Mouse (Mus musculus) kidney, embryonic 15.5 days (tissue): ENCODE data around the gene Pcgf1. TPM values are rescaled to one million over a fixed set of nuclear protein-coding genes. Genes with fewer than 3 reads are reported as not detected.

Experiments used
- ATAC-seq: fragments of 200-750 bp; cut with Nextera tagmentation; replicated peaks from 2 replicates; pipeline ENCODE4 v1.8.0; 2017; ENCODE audit warnings: moderate TSS enrichment; ENCODE audit not compliant: low FRiP score
- H3K27ac ChIP-seq: fragments of 300-500 bp; sonication (generic); 2 replicates; pipeline ENCODE4 v1.5.1; 2015; ENCODE audit warnings: mild to moderate bottlenecking, inconsistent platforms
- H3K27me3 ChIP-seq: fragments of 300-500 bp; sonication (generic); 2 replicates; pipeline ENCODE4 v1.6.1; 2015; ENCODE audit warnings: inconsistent platforms
- H3K36me3 ChIP-seq: fragments of 300-500 bp; sonication (generic); 2 replicates; pipeline ENCODE4 v1.6.1; 2015; ENCODE audit warnings: inconsistent platforms
- H3K4me1 ChIP-seq: fragments of 300-500 bp; sonication (generic); 2 replicates; pipeline ENCODE4 v1.6.1; 2015; ENCODE audit warnings: inconsistent platforms
- H3K4me2 ChIP-seq: fragments of 300-500 bp; sonication (generic); 2 replicates; pipeline ENCODE4 v1.6.1; 2015; ENCODE audit warnings: moderate library complexity, mild to moderate bottlenecking, inconsistent platforms
- H3K4me3 ChIP-seq: fragments of 300-500 bp; sonication (generic); replicated peaks from 2 replicates; pipeline ENCODE4 v1.5.1; 2015; ENCODE audit warnings: mild to moderate bottlenecking, inconsistent platforms
- H3K9ac ChIP-seq: fragments of 300-500 bp; sonication (generic); 2 replicates; pipeline ENCODE4 v1.6.1; 2015; ENCODE audit warnings: mild to moderate bottlenecking, inconsistent platforms
- H3K9me3 ChIP-seq: fragments of 300-500 bp; sonication (generic); replicated peaks from 2 replicates; pipeline ENCODE4 v1.6.1; 2016; ENCODE audit warnings: inconsistent platforms
- WGBS: fragments of 180-500 bp; shearing (Covaris S2); methylation state at CpG from one replicate; pipeline ENCODE4 v1.1.7; 2015; ENCODE audit warnings: mixed read lengths; 5-methylcytosine and 5-hydroxymethylcytosine counted together
- polyA plus RNA-seq: library from polyadenylated mRNA; unstranded; fragments of >200 nt; fragmentation: Nextera tagmentation; extraction: Ambion mirVana; gene quantifications from 2 replicates; pipeline ENCODE4 v1.2.1, GENCODE M21; 2015

Pcgf1 gene
- polyA plus RNA-seq, 1 experiment from 2014 or later: 37.8 TPM

DNA sequence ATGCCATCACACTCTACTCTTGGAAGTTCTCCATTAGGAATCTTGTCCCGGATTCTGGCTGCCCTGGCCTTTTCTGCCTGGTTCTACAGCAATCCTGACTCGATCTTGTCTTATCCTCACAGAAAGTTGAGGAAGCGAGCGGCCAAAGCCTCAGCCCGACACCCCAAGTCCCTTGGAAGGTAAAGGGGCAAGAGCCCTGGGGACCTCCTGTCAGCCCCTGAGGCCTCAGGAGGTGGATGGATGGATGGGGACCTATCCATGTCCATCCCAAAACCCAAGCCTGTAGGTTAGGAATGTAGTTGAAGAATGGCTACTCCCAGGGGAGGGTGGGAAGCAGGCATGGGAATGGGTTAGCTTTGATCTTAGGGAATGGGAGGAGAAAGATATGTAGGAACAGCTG, 33.7 kb upstream of the Pcgf1 start:
- Histone ChIP-seq H3K4me1 (no peaks in the 10 kb centered on the region), H3K4me2 (no peak overlapping the region), H3K4me3 (no peak overlapping the region), H3K27ac (no peak overlapping the region), H3K36me3 (no peaks in the 10 kb centered on the region), H3K27me3 (no peaks in the 10 kb centered on the region), H3K9me3 (no peaks in the 10 kb centered on the region), H3K9ac (no peak overlapping the region)
- no peak for ATAC-seq
- 91% methylated on average over 5 of the region's 5 CpGs for WGBS

DNA sequence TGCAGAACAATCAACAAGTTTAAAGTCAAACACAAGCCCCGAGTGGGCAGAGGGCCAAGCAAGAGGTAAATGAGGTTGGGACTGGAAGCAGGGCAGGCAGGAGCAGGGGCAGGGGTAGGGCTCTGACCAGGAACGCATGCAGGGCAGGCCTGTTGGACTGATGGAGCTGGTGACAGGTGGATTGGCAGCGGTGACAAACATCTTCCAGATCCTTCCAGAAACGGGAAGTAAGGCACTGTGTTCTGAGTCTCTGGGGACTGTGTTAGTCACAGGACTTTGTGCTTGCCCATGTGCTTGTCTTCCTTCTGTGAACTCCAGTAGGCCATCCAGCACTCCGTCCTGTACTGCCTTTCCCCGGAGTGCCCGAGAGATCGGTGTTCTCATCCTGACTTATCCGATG, 32.9 kb upstream of the Pcgf1 start:
- H3K9ac ChIP-seq: no peak overlapping the region
- H3K36me3 ChIP-seq: no peaks in the 10 kb centered on the region
- H3K27ac ChIP-seq: no peak overlapping the region
- H3K9me3 ChIP-seq: no peaks in the 10 kb centered on the region
- H3K4me3 ChIP-seq: no peak overlapping the region
- no peak overlapping the region for H3K4me2 ChIP-seq
- H3K27me3 ChIP-seq: no peaks in the 10 kb centered on the region
- ATAC-seq: no peak
- WGBS: 76% methylated on average over 9 of the region's 9 CpGs
- H3K4me1 ChIP-seq: no peaks in the 10 kb centered on the region

- 67% methylated on average over 10 of the region's 10 CpGs for WGBS
- Histone ChIP-seq H3K9me3 (no peaks in the 10 kb centered on the region), H3K9ac (no peak overlapping the region), H3K4me1 (peaks cover 15% of the 10 kb centered on the region), H3K36me3 (peaks cover 21% of the 10 kb centered on the region), H3K27ac (no peak overlapping the region), H3K4me2 (no peak overlapping the region), H3K27me3 (no peaks in the 10 kb centered on the region), H3K4me3 (no peak overlapping the region)
- ATAC-seq: no peak
Measured at GRCm38 (mm10) chr6:83049367-83049766, 28.3 kb upstream of the Pcgf1 start.

DNA sequence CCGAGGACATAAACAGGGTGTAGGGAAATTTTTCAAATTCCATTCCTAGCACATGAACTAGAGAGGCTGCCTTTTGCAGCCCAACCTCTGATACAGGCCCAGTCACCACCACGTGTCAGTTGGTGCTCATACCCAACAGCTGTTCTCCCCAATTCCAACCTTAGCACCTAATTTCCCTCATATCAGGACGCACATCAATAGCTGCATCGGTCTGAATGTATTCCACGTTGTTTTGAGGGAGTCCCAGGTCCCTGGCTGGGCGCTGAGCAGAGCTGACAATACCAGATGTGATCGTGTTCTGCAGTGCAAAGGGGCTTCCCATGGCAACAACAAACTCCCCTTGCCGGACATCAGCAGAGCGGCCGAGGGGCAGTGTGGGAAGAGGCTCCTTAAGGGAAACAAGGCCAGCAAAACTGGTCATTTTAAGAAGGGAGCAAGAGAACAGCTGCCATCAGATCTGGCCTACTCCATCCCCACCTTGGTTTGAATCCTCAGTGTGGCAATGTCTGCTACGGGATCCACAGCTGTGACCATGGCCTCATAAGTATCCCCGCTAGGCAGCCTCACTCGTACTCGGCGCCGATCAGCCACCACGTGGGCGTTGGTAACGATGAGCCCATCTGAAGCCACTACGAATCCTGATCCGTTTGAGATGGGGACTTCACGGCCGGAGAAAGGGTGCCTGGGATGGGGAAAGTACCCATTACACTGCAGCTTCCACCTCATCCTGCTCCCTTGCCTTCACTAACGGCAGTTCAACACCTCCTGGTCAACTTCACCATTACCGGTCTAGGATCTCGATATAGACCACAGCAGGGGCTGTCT, 24.3 kb upstream of the Pcgf1 start:
- H3K27me3 ChIP-seq: no peaks in the 10 kb centered on the region
- peak overlapping the region; percentile 92 for H3K27ac ChIP-seq
- peaks cover 28% of the 10 kb centered on the region for H3K4me1 ChIP-seq
- H3K4me3 ChIP-seq: peak overlapping the region; percentile 99
- 2% methylated on average over 26 of the region's 26 CpGs for WGBS
- peak; percentile 2; the same call in 1 of the 2 replicates for ATAC-seq
- H3K9ac ChIP-seq: peak overlapping the region; percentile 94
- H3K36me3 ChIP-seq: peaks cover 44% of the 10 kb centered on the region
- peak overlapping the region; percentile 93 for H3K4me2 ChIP-seq
- no peaks in the 10 kb centered on the region for H3K9me3 ChIP-seq

GRCm38 (mm10) chr6:83054074-83054851, 23.4 kb upstream of the Pcgf1 start, which contains the start of gene Aup1:
Aup1 (plus strand) TSS chr6:83054521.
- Histone ChIP-seq H3K9ac (peak within 1 kb of the TSS; percentile 94), H3K36me3 (peaks cover 44% of the 10 kb centered on the region), H3K9me3 (no peaks in the 10 kb centered on the region), H3K27ac (peak within 1 kb of the TSS; percentile 92), H3K4me3 (peak within 1 kb of the TSS; percentile 99), H3K27me3 (no peaks in the 10 kb centered on the region), H3K4me1 (peaks cover 28% of the 10 kb centered on the region), H3K4me2 (peak within 1 kb of the TSS; percentile 93)
- under 1% methylated on average over 59 of the region's 64 CpGs for WGBS
- ATAC-seq: peak; percentile 97

GRCm38 (mm10) chr6:83054871-83055431, 22.7 kb upstream of the Pcgf1 start, which contains the start of gene Htra2:
Htra2 (minus strand) TSS chr6:83055273.
- peaks cover 42% of the 10 kb centered on the region for H3K36me3 ChIP-seq
- H3K4me1 ChIP-seq: peaks cover 28% of the 10 kb centered on the region
- peak within 1 kb of the TSS; percentile 94 for H3K9ac ChIP-seq
- peak within 1 kb of the TSS; percentile 99 for H3K4me3 ChIP-seq
- H3K27me3 ChIP-seq: no peaks in the 10 kb centered on the region
- WGBS: 0% methylated on average over 50 of the region's 50 CpGs
- H3K4me2 ChIP-seq: peak within 1 kb of the TSS; percentile 93
- peak within 1 kb of the TSS; percentile 92 for H3K27ac ChIP-seq
- no peaks in the 10 kb centered on the region for H3K9me3 ChIP-seq
- peak; percentile 38 for ATAC-seq

GRCm38 (mm10) chr6:83057790-83058189, 19.9 kb upstream of the Pcgf1 start, which contains the start of gene Dqx1:
Dqx1 (plus strand) TSS chr6:83057844.
- Histone ChIP-seq H3K36me3 (peaks cover 23% of the 10 kb centered on the region), H3K9ac (no peak within 1 kb of the TSS), H3K4me2 (peak within 1 kb of the TSS; percentile 14), H3K4me3 (peak within 1 kb of the TSS; percentile 16; the same call in 1 of the 2 replicates), H3K4me1 (peaks cover 30% of the 10 kb centered on the region), H3K27me3 (peaks cover 22% of the 10 kb centered on the region), H3K27ac (no peak within 1 kb of the TSS; the same call in 1 of the 2 replicates), H3K9me3 (no peaks in the 10 kb centered on the region)
- no peak for ATAC-seq
- 40% methylated on average over 3 of the region's 3 CpGs for WGBS

DNA sequence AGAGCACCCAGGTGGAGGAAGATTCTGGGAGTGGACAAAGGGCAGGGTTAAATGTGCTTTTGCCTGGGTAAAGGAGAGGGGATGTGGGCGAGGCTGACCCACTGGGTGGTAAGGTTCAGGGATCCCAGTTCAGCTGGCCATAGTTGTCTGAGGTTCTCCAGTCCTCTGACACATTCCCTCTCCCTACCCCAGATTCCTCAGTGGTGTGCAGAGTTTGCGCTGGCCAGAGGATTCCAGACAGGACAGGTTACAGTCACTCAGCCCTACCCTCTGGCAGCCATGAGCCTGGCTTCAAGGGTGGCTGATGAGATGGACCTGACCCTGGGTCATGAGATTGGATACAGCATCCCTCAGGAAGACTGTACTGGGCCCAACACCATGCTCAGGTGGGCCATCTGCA, 18.9 kb upstream of the Pcgf1 start:
- Histone ChIP-seq H3K9me3 (no peaks in the 10 kb centered on the region), H3K36me3 (peaks cover 23% of the 10 kb centered on the region), H3K4me1 (peaks cover 21% of the 10 kb centered on the region), H3K9ac (no peak overlapping the region), H3K27ac (no peak overlapping the region), H3K4me3 (no peak overlapping the region), H3K4me2 (peak overlapping the region; percentile 14), H3K27me3 (peaks cover 32% of the 10 kb centered on the region)
- ATAC-seq: no peak
- 88% methylated on average over 2 of the region's 2 CpGs for WGBS

GRCm38 (mm10) chr6:83065995-83066394, 11.7 kb upstream of the Pcgf1 start:
- WGBS: 50% methylated on average over 8 of the region's 8 CpGs
- peaks cover 100% of the 10 kb centered on the region for H3K27me3 ChIP-seq
- ATAC-seq: no peak

DNA sequence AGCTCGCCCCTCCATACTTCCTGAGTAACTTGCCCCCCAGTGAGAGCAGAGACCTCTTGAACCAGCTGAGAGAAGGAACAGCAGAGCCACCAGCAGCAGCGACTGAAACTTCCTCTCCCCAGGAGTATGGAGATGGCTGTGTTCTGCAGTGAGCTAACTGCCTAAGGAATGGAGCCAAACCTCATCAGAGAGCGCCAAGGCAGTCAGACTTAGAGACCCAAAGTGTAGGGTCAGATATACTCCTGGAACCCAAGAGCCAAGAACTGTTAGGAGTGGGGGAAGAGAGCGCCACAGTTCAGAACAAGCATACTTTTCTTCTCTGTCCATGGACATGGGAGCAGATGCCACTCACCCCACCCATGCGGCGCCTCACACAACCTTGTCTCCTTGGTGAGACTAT, 11.2 kb upstream of the Pcgf1 start:
- H3K36me3 ChIP-seq: no peaks in the 10 kb centered on the region
- H3K4me3 ChIP-seq: no peak overlapping the region
- no peak overlapping the region for H3K4me2 ChIP-seq
- peaks cover 100% of the 10 kb centered on the region for H3K27me3 ChIP-seq
- H3K4me1 ChIP-seq: peaks cover 32% of the 10 kb centered on the region
- no peak for ATAC-seq
- 30% methylated on average over 6 of the region's 6 CpGs for WGBS
- H3K27ac ChIP-seq: no peak overlapping the region
- no peaks in the 10 kb centered on the region for H3K9me3 ChIP-seq
- no peak overlapping the region for H3K9ac ChIP-seq

More at GRCm38 (mm10) chr6:83065995-83066394, 11.7 kb upstream of the Pcgf1 start:
- no peak overlapping the region for H3K4me2 ChIP-seq
- H3K9me3 ChIP-seq: no peaks in the 10 kb centered on the region
- no peaks in the 10 kb centered on the region for H3K36me3 ChIP-seq
- peaks cover 28% of the 10 kb centered on the region for H3K4me1 ChIP-seq
- H3K27ac ChIP-seq: no peak overlapping the region
- no peak overlapping the region for H3K4me3 ChIP-seq
- no peak overlapping the region for H3K9ac ChIP-seq

DNA sequence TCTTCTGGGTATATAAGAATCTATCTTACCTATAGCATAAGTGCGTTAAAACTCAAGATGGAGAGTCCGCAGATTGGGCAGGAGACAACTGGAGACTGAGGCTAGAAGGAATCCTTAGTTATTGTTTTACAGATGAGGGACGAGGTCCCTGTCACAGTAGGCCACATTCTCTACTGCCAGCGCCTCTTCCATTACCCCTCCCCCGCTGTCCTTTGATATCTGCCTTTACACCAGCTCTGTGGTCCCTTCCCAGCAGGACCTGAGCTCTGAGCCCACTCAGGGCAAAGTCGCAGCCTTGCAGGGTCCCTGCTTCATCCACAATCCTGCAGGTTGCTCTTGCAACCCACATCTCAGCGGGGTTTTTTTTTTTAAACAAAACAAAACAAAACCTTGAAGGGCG, 9.4 kb upstream of the Pcgf1 start:
- Histone ChIP-seq H3K9me3 (no peaks in the 10 kb centered on the region), H3K27ac (no peak overlapping the region), H3K4me3 (peak overlapping the region; percentile 41), H3K9ac (no peak overlapping the region), H3K4me2 (peak overlapping the region; percentile 62), H3K36me3 (no peaks in the 10 kb centered on the region), H3K4me1 (peaks cover 33% of the 10 kb centered on the region), H3K27me3 (peaks cover 100% of the 10 kb centered on the region)
- WGBS: 11% methylated on average over 8 of the region's 8 CpGs
- ATAC-seq: no peak
